Mouse (Mus musculus) retina, postnatal 7 days (tissue): Measurements from ENCODE around the gene Plcb2.

ENCODE experiments used
- DNase-seq: peaks from one replicate; pipeline ENCODE4 v3.0.0-alpha.2; 2012; ENCODE audit warnings: low read depth, low spot score

The Plcb2 gene

GRCm38 (mm10) chr2:118685088-118685487, 43.1 kb downstream of the Plcb2 start:
- no peak for DNase-seq

- DNase-seq: no peak
These were observed 45.5 kb downstream of the Plcb2 start for GRCm38 (mm10) chr2:118682544-118683260.

GRCm38 (mm10) chr2:118680926-118681325, 47.3 kb downstream of the Plcb2 start:
- DNase-seq: no peak

- no peak for DNase-seq
These were observed 48.7 kb downstream of the Plcb2 start for GRCm38 (mm10) chr2:118679577-118679976.

- DNase-seq: no peak
These were observed 50.4 kb downstream of the Plcb2 start for GRCm38 (mm10) chr2:118677817-118678216.

GRCm38 (mm10) chr2:118676839-118677741, 51.1 kb downstream of the Plcb2 start:
- DNase-seq: no peak

- DNase-seq: no peak
These were observed 53.7 kb downstream of the Plcb2 start for GRCm38 (mm10) chr2:118674500-118674899.

GRCm38 (mm10) chr2:118673686-118674465, 54.4 kb downstream of the Plcb2 start:
- DNase-seq: no peak

GRCm38 (mm10) chr2:118671728-118672127, 56.5 kb downstream of the Plcb2 start:
- no peak for DNase-seq

- no peak for DNase-seq
These were observed 58.5 kb downstream of the Plcb2 start for GRCm38 (mm10) chr2:118669785-118670184.

- no peak for DNase-seq
These were observed 59.0 kb downstream of the Plcb2 start for GRCm38 (mm10) chr2:118669245-118669644.

- DNase-seq: no peak
These were observed 61.1 kb downstream of the Plcb2 start for GRCm38 (mm10) chr2:118667181-118667580.

GRCm38 (mm10) chr2:118665616-118666015, 62.6 kb downstream of the Plcb2 start:
- no peak for DNase-seq

- DNase-seq: no peak
These were observed 63.2 kb downstream of the Plcb2 start for GRCm38 (mm10) chr2:118664975-118665516.

GRCm38 (mm10) chr2:118663804-118664766, 64.2 kb downstream of the Plcb2 start:
- no peak for DNase-seq

GRCm38 (mm10) chr2:118662902-118663803, 65.1 kb downstream of the Plcb2 start, which contains the start of gene Pak6:
TSS of gene Pak6 (plus strand) at chr2:118663303.
- DNase-seq: no peak

- DNase-seq: no peak
These were observed 66.3 kb downstream of the Plcb2 start for GRCm38 (mm10) chr2:118661891-118662290.

- no peak for DNase-seq
These were observed 68.2 kb downstream of the Plcb2 start for GRCm38 (mm10) chr2:118659998-118660452.

GRCm38 (mm10) chr2:118659493-118659892, 68.7 kb downstream of the Plcb2 start:
- no peak for DNase-seq
